Mouse (Mus musculus): ENCODE data around the gene Gm6592. TPM values are rescaled to one million over a fixed set of nuclear protein-coding genes. Genes with fewer than 3 reads are reported as not detected.

Gene Gm6592
- polyA plus RNA-seq, 1 experiment from 2014 or later: not detected

Other genes with a start within 250 kb of the Gm6592 start
- not detected in 2 replicates for gene Ssxb8, start 153.2 kb upstream of the Gm6592 start, polyA plus RNA-seq (2015; fragmentation: Nextera tagmentation; extraction: Ambion mirVana)
- gene Ssx9, start 95.6 kb upstream of the Gm6592 start, polyA plus RNA-seq (2015; fragmentation: Nextera tagmentation; extraction: Ambion mirVana): not detected in 2 replicates
- gene Ssxb5, start 40.3 kb upstream of the Gm6592 start, polyA plus RNA-seq (2015; fragmentation: Nextera tagmentation; extraction: Ambion mirVana): not detected in 2 replicates
- gene Gm5751, start 30.3 kb downstream of the Gm6592 start, polyA plus RNA-seq (2015; fragmentation: Nextera tagmentation; extraction: Ambion mirVana): not detected in 2 replicates
- 5.2 and 5.6 TPM in 2 replicates for gene B630019K06Rik, start 48.4 kb downstream of the Gm6592 start, polyA plus RNA-seq (2015; fragmentation: Nextera tagmentation; extraction: Ambion mirVana)
- not detected in 2 replicates for gene Fthl17b, start 119.0 kb downstream of the Gm6592 start, polyA plus RNA-seq (2015; fragmentation: Nextera tagmentation; extraction: Ambion mirVana)
- gene Fthl17c, start 132.6 kb downstream of the Gm6592 start, polyA plus RNA-seq (2015; fragmentation: Nextera tagmentation; extraction: Ambion mirVana): not detected in 2 replicates
- gene Fthl17d, start 142.8 kb downstream of the Gm6592 start, polyA plus RNA-seq (2015; fragmentation: Nextera tagmentation; extraction: Ambion mirVana): not detected in 2 replicates
- not detected in 2 replicates for gene Fthl17e, start 189.5 kb downstream of the Gm6592 start, polyA plus RNA-seq (2015; fragmentation: Nextera tagmentation; extraction: Ambion mirVana)
- gene Fthl17f, start 219.0 kb downstream of the Gm6592 start, polyA plus RNA-seq (2015; fragmentation: Nextera tagmentation; extraction: Ambion mirVana): not detected in 2 replicates